Mouse (Mus musculus) megakaryocyte, adult 5-6 weeks (primary cell): ENCODE data around the gene Aff1. TPM values are rescaled to one million over a fixed set of nuclear protein-coding genes. Genes with fewer than 3 reads are reported as not detected.
A peak's percentile ranks its signal among the peaks of the same experiment; 100 is the strongest.

ENCODE experiments used
- ATAC-seq: 2 replicates; pipeline ENCODE4 v1.8.0; 2016; ENCODE audit warnings: mild to moderate bottlenecking, inconsistent platforms; ENCODE audit not compliant: poor library complexity, severe bottlenecking
- total RNA-seq, 2 experiments: library from RNA; stranded (forward) in 1 of 2; stranded (reverse) in 1 of 2; fragments of 153-499, 151-499 nt in 1 of 2; fragments of 221-1000, 200-1000 nt in 1 of 2; gene quantifications; 2 replicates each; pipeline versions ENCODE4 v1.2.3 to v1.2.4; 2015 to 2017

The Aff1 gene
- total RNA-seq, 2 experiments from 2014 or later: 16.3 to 45.0 TPM

DNA sequence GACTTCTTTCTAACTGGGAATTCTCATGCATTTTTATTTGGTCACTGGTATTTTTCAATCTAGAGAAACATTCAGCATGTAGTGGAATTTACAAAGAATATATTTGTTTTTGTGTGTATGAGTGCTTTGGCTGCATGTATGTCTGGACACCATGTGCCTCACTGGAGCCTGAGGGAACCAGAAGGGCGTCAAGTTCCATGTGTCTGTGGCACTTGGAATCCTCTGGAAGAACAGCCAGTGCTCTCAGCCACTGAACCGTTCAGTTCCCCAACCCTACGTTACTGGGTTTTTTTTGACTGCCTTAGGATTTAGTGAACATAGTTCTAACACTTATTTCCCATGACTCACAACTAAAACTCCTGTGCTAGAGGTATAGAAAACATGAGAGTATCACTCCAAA lies 76.8 kb downstream of the Aff1 start:
- ATAC-seq: no peak

DNA sequence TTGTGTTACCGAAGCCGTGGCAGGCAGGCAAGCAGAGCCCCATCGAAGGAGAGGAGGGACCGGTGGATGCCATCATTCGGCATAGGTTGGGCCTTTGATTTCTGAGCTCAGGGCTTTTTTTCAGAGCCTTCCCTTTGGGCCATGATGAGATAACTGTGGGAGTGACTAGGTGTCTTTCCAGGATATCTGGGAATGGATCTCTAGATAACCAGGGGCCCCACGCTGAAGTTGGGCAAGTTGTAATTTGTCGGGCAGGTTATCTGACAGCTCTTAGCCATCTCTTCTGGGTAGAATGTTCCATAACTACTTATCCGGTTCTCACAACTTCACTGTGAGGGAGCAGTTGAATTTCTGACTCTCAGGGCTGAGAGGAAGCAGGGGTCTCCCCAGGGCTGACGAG lies 77.5 kb downstream of the Aff1 start:
- no peak for ATAC-seq

DNA sequence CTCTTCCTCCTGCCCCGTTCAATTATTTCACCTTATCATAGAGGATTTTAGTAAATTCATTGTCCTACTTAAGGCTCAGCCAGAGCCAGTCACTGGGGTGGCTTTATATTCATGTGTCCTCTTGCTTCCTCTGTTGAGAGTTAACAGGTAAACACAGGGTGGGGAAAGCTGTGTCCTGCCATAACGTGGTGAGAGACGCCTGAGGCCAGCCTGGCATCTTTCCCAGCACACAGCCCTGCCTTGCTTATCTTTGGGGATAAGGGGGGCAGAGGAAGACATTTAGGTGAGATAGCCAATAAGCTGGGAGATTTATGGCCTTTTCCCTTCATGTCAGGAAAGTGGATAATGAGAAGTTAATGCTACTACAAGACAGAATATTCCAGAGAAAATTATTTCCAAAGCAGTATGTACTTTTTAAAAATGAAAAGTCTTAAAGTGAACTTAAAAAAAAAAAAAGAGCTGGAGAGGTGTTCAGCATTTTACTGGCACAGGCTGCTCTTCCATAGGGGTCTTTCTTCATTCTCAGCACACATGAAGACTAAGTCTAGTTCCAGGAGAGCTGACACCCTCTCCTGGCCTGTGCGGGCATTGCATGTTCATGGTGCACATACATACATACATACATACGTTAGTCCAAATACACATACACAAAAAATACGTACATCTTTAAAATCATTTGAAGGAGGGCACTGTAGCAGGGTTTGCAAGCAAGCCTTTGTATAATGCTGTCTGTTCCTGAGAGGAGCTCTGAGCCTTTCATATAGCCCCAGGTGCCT lies 78.5 kb downstream of the Aff1 start:
- no peak for ATAC-seq

DNA sequence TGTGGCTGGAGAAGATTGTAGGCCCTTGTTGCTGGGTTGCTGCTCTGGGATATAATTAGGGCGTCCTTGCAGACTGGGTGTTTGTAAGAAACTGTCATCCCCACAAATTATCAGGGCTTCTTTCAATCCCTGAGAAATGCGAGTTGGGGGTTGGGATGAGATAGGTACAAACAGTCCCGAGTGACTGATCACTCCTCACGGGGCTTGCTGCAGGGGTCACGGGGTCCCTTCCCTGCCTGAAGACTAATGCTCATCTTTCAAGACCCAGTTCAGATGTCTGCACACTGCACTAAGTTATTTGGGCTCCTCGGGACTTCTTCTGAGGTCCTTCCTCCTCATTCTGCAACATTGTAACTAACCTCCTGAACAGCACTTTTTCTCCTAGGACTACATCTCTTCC lies 79.2 kb downstream of the Aff1 start:
- ATAC-seq: no peak

DNA sequence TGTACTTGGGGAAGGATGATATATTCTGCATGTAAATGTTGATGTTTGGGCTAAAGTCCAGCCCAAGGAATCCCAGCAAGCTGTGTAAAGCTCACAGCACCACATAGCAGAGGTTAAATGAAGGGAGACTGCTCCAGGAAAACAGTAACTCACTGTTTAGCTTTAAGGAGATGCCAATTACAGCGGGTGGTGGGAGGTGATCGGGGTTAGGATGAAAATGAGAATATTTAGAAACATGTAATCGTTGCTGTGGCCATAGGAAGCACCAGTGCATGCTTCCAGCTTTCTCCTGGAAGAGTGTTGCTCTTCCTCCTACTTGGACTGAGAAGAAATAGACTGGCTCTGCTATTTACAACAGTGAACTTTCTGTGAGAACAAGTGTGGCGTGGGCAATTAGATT lies 80.1 kb downstream of the Aff1 start:
- ATAC-seq: no peak

DNA sequence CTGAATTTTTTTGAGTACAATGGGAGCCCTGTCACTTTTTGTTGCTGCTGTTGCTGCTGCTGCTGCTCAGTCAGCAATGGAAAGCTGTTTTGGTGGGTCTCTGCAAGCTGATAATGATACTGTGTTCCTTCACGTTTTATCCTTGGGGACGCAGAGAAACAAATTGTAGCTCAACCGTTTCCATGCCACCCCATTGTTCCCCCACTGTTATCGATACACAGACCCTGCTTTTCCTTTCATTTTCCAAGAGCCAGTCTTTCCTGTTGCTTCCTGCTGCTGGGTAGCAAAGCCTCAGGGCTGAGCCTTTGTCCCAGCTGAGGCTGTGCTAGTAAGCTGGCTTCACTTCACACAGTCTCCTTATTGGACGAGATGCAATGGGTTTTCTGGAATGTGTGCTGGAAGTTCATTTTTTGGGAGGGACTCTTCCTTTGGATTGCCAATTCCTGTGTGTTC lies 81.0 kb downstream of the Aff1 start:
- no peak for ATAC-seq

DNA sequence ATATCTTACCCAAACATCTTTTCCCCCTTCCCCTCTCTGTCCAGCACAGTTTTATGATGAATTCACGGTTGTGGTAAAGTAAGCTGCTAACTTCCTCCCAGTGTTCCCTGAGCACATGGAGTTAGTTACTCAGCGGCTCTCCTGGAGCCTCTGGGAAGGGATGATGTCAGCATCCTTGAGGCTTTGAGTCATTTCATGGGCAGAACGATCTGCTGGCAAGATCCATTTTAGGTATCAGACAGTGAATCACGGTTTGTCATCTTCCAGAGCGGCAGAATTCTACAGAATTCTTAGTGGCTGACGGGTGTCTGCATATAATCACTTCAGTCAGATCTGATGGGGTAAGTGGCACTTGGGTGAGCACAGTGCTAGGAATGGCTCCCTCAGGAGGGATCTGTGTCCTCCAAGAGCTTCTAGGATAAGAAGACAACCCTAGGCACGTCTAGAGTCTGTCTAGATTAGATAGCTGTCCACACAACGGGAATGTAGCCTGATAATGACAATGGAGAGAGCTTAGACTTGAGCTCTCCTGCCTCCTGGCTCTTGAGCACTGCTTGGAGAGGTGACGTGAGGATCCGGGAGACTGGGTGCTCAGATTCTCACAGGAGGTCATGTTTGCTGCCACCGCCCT lies 82.6 kb downstream of the Aff1 start:
- no peak for ATAC-seq

DNA sequence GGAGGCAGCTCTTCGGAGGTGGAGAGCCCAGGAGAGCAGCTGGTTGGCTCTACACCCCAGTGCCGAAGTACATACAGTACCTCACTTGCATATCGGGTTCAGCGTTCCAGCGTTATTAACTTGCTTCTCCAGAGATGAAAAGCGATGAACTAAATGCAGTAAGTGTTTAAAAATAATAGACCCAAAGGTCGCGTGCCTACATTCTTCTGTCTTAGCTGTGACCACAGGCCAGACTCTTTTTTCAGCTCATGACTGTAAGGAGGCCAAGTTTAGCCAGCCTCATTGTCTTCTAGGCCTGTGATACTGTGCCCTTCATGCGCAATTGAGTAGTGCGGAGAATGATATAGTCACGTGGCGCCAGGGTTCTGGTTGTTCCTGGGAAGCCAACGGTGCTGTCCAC lies 83.3 kb downstream of the Aff1 start:
- no peak for ATAC-seq

DNA sequence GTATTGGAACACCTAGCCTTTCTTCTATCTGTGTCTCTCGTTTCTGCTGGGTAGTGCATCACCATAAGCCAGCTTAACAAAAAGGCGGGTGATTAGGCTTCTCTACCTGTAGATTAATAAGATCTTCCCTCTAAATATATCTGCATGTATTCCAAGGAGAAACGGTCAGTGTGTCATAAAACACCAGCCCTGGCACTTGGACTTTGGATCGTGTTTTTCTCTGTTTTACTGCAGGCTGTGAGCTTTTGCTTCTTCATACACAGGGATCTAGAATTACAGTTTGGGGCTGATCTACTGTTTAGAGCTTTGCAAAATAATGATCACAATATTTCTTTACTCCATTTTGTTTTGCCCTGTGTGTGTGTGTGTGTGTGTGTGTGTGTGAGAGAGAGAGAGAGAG lies 84.7 kb downstream of the Aff1 start:
- ATAC-seq: no peak

DNA sequence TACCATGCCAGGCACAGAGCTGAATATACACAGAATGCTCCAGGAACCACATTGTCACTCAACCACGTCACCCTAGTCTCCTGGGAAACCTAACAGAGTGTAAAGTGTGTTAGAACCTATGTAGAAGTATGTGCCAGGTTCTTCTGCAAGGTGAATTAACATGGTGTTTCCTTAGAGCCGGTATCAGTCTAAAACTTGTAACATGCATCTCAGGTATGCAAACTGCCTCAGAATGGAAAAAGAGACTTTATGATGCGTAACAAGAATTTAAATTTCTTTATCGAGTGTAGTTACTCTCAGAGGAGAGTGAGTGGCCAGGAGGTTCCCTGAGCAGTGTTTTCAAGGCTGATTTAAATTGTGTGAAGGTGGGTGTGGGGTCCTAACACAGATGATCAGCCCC lies 85.3 kb downstream of the Aff1 start:
- no peak for ATAC-seq

DNA sequence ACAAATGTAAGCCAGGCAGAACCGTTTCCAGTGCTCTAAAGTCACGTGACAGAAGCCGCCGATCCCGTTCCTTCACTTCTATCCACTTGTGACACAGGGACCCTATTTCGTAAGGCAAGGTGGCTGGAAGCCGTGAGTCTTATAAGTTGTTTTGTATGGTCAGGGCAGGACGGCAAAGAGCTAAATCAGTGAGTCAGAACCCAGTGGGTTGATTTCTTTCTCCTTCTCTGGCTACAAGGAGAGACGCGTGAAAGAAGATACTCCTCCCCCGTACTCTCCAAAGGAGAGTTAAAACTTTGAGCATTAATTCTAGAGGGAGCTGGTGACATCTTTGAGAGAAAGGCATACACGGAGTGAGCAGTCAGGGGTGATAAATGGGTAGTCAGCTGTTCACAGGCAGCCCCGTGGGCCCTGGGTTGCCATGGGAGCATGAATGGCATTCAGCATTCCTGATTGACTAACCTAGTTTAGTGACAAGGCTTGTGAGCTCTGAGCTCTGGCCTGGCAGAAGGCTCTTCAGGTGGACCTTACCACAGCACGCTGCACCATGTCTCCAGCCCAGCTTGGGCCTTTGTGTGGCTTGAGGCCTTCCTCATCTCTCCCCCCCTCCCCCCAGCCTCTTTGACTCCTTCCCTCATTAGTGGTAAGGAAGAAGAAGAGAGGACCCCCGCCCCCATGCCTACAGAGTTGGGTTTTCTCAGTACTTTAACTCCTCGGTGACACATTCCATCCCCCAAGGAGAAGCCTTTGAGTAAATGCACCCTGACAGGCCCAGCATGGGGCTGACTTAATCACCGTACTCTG lies 86.3 kb downstream of the Aff1 start:
- peak; percentile 37; the same call in 1 of the 2 replicates for ATAC-seq

DNA sequence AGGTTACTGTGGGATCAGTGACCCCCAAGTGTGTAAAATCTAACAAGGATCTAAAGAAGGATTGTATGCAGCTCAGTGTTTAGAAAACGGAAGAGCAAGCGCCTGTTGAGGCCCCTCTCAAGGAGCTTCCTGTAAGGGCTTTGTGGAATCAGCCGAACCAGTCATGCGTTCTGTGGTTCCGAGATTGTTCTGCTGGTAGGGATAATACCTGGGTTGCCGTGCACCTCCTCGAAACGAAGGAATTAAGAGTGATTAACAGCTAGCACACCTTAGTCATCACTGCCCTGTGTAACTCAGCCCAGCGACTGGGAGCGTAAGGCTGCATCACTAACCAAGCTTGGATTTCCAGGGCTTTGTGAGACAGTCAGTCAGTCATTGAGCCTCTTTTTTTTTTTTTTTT lies 87.7 kb downstream of the Aff1 start:
- ATAC-seq: no peak

DNA sequence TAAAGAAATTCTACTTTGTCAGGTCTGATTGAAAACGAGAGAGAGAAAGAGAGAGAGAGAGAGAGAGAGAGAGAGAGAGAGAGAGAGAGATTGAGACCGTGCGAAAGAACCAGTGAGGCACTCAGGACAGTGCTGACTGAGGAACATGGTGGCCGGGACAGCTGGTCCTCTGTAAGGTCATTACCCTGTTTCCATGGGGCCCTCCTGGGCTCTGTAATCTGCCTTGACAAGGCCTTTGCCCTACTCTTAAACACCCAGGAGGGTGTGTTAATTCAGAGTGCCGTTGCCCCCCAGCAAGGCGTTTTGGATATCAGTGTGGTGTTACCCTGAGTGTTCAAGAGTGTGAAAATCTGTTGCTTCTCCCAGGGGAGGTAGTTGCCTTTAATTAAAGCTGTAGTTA lies 88.1 kb downstream of the Aff1 start:
- no peak for ATAC-seq

DNA sequence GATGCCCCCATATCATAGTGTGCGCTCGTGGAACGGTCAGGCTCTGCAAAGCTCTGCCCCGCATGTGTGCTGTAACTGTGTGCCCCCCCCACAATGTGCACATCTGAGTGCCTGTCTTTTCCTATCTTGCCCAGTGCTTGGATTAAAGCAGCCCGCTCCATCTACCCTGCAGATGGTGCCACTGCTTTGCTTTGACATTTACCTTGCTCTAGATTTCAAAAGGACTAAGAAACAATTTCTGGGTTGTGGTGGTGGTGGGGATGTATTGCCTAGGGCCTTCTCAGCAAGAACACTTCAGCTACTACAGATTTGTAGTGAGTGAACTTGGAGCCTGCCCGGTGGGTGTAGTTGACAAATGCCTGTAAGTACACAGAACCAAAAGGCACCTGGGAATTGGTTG lies 88.7 kb downstream of the Aff1 start:
- no peak for ATAC-seq

DNA sequence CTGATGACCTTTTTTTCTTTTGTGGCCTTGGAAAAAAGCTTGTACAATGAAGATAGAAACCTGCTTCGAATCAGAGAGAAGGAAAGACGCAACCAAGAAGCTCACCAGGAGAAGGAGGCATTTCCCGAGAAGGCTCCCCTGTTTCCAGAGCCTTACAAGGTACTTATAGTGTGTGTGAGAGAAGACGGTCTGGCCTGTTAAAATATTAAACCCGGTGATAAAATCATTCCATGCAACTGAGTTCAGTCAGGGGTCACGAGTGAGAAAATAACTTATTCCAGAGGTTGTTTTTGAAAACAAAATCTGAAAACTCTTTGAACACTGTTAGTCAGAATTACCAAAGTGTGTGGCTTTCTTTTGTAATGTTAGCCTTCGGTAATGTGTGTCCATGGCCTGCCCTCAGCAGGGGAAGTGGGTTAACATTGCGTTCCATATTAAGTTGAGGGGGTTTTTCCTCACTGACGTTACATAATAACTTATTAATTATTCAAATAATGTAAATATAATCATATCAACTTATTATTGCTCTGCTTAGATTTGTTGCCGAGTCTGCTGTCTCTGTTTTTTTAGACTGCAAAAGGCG lies 91.0 kb downstream of the Aff1 start:
- ATAC-seq: peak; percentile 53

DNA sequence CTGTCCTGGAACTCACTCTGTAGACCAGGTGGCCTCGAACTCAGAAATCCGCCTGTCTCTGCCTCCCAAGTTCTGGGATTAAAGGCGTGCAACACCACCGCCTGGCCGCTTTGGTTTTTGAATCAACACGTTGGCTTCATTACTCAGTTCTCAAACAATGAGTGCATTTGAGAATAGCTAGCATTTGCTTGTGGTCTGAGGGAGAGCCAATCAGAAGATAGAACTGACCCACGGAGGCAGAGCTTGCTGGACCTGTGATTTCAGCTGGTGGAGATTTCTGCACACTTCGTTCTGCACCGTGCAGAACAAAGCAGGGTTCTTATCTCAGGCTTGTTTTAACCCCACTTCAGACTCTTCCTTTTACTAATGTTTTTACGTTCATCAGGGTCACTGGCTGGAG lies 93.9 kb downstream of the Aff1 start:
- ATAC-seq: no peak

DNA sequence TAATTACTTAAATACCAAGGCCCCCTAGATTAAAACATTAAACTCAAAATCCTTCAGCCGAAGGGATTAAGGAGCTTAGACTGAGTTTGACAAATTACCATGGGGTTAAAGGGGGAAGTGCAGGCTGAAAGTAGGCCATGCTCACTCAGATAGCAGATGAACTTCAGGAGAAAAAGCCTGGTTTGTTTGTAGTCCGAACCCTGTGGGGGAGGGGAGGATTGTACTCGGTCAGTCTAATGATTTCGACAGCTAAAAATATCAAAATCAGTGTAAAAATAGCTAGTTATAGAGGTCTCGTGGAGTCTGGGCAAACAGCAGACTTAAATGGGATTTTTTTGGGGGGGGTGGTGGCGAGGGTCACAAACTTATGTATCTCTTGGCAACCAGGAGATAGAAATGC lies 96.3 kb downstream of the Aff1 start:
- no peak for ATAC-seq

DNA sequence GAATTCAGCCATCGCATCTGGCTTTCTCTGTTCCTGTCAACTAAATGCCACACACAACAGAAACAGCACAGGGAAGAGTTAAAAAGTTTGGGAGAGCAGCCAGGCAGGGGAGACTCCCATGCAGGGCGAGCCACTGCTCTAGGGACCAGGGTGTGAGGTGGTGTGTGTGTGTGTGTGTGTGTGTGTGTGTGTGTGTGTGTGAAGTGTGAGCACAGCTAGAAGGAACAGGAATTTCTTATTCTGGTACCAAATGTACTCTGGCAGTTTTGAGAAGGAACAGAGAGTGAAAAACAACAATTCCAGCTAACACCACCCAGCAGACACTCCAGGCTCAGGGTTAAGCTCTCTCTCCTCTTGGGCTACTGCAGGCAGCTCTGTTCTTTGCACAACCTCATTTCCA lies 96.8 kb downstream of the Aff1 start:
- ATAC-seq: no peak

DNA sequence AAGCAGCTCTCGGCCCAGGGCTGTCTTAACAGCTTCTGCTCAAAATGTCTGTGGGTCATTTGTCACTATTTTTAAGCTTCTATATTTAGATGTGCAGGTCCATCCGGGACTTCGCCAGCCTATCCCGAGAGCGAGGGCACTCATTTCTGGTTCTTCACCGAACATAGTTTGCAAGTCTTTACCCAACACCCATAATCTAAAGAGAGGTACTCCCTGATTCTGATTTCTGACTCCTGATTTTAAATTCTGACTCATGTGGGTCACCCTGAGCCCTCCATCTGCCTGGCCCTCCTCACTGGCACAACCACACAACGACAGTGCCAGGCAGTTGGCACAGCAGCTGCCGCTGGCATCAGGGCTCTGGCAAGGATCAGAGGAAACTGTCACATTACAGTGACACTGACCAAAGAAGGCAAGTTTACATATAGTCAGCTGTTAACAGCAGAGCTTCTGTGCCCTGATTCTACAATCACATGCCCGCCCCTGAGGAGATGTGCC lies 97.5 kb downstream of the Aff1 start:
- no peak for ATAC-seq

DNA sequence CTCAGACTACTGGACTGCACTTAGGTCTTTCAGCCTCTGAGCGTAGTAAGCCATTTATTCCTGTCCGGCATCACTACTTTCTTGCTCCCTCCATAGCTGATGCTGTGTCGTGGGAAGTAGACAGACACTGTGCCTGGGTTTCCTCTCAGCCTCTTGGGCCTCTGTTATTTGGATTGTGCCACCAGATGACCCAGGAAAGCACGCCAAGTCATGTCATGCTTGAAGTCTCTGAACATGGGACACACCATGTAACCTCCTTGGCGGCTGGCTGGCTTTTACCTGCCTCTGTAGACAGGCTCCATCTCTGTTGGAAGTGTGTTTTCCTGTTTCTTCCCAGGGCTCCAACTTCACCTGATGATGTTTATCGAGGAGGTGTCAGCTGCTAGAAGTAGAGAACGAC lies 99.6 kb downstream of the Aff1 start:
- no peak for ATAC-seq

DNA sequence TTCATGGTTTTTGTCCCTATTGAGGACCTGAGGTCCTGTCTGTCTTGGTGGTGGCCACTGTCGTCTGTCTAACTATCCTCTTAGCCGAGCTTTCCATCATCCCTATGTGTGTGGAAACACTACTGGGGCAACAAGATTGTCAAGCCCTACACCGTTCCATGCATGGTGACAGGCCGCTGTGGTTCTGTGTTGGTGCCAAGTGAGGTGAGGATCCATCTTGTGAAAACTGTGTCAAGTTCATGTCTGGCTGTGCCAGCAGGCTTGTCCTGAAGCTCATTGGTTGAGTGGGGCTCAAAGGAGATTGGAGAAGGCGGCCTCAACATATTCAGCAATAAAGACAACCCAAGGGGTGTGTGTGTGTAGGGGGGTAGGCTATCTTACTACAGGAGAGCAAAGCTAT lies 102.9 kb downstream of the Aff1 start:
- no peak for ATAC-seq
